Mouse (Mus musculus) G1E (cell line): ENCODE data around the gene Zfp867. TPM values are rescaled to one million over a fixed set of nuclear protein-coding genes. Genes with fewer than 3 reads are reported as not detected.
A peak's percentile ranks its signal among the peaks of the same experiment; 100 is the strongest.

Source experiments
- ATAC-seq: 2 replicates; pipeline ENCODE4 v1.8.0; 2016; ENCODE audit warnings: mild to moderate bottlenecking; ENCODE audit not compliant: insufficient number of reproducible peaks, poor library complexity, low FRiP score, severe bottlenecking; ENCODE audit errors: extremely low read depth
- DNase-seq: peaks from one replicate; pipeline ENCODE4 v3.0.0; 2012; ENCODE audit warnings: low spot score
- H3K27me3 ChIP-seq: 2 replicates; pipeline ENCODE4 v1.6.1; 2012; ENCODE audit warnings: mild to moderate bottlenecking, low read length, inconsistent platforms; ENCODE audit not compliant: insufficient read depth
- H3K36me3 ChIP-seq: replicated peaks from 2 replicates; pipeline ENCODE3; 2012; ENCODE audit warnings: mild to moderate bottlenecking, inconsistent platforms
- H3K4me1 ChIP-seq: 2 replicates; pipeline ENCODE4 v1.6.1; 2012; ENCODE audit warnings: low read depth, low read length, inconsistent platforms, mixed read lengths; ENCODE audit not compliant: insufficient read depth
- H3K4me3 ChIP-seq: 2 replicates; pipeline ENCODE4 v1.5.1; 2012; ENCODE audit warnings: low read depth, mild to moderate bottlenecking, inconsistent platforms, low read length, moderate library complexity, mixed read lengths
- H3K9me3 ChIP-seq: replicated peaks from 2 replicates; pipeline ENCODE4 v1.6.1; 2012; ENCODE audit warnings: inconsistent platforms
- CTCF ChIP-seq: IDR thresholded peaks from 2 replicates; pipeline ENCODE4 v1.5.1; 2012; ENCODE audit warnings: low read depth, low read length, inconsistent platforms, mixed read lengths
- GATA1 ChIP-seq: IDR thresholded peaks from 2 replicates; pipeline ENCODE4 v1.6.1; 2012; ENCODE audit warnings: borderline replicate concordance, low read length, inconsistent platforms, mixed read lengths
- GATA2 ChIP-seq: IDR thresholded peaks from 2 replicates; pipeline ENCODE4 v1.6.1; 2012; ENCODE audit warnings: low read depth, low read length, inconsistent platforms, borderline replicate concordance
- POLR2AphosphoS5 ChIP-seq: IDR thresholded peaks from 2 replicates; pipeline ENCODE4 v1.6.1; 2012; ENCODE audit warnings: low read depth, low read length, inconsistent platforms; ENCODE audit not compliant: insufficient replicate concordance
- TAL1 ChIP-seq: conservative IDR thresholded peaks from 2 replicates; pipeline ENCODE4 v1.6.1; 2012; ENCODE audit warnings: low read depth, low read length, inconsistent platforms, mixed read lengths
- polyA plus RNA-seq: library from polyadenylated mRNA; stranded (reverse); fragments of >175 nt; gene quantifications from 2 replicates; pipeline ENCODE4 v1.2.3, GENCODE M21; 2012
- total RNA-seq, 2 experiments: library from RNA; stranded (forward) in 1 of 2; stranded (reverse) in 1 of 2; fragments of 200-1000 nt in 1 of 2; fragments of >200 nt in 1 of 2; fragmentation: Nextera tagmentation in 1 of 2; gene quantifications; 2 replicates each; pipeline ENCODE4 v1.2.3; 2014 to 2017

The Zfp867 gene
- total and polyA plus RNA-seq, 3 experiments, result 0.07 to 4.5 (median 4.2) TPM

GRCm38 (mm10) chr11:59450230-59450771 lies 22.0 kb downstream of the Zfp867 start:
- TF ChIP-seq POLR2AphosphoS5, result no peak
- TF ChIP-seq CTCF, result no peak
- TF ChIP-seq TAL1, result no peak
- no peak for TF ChIP-seq GATA1
- no peak for TF ChIP-seq GATA2

GRCm38 (mm10) chr11:59449741-59450229 lies 22.5 kb downstream of the Zfp867 start, which contains the start of gene Jmjd4:
Gene Jmjd4 (plus strand): TSS chr11:59450045.
- Histone ChIP-seq H3K27me3 (no peaks in the 10 kb centered on the region), H3K36me3 (peaks cover 54% of the 10 kb centered on the region), H3K9me3 (no peaks in the 10 kb centered on the region), H3K4me3 (peak within 1 kb of the TSS; percentile 87), H3K4me1 (peaks cover 34% of the 10 kb centered on the region)
- TF ChIP-seq POLR2AphosphoS5 (no peak), GATA1 (no peak), CTCF (no peak), GATA2 (no peak)
- DNase-seq (peak; percentile 99), ATAC-seq (peak; percentile 71)

More at GRCm38 (mm10) chr11:59450230-59450771, 22.0 kb downstream of the Zfp867 start:
- Histone ChIP-seq H3K36me3 (peaks cover 59% of the 10 kb centered on the region), H3K9me3 (no peaks in the 10 kb centered on the region), H3K4me1 (peaks cover 34% of the 10 kb centered on the region), H3K27me3 (no peaks in the 10 kb centered on the region), H3K4me3 (peak overlapping the region; percentile 87)
- ATAC-seq (0 out of 2 replicates have a peak, but pooled peaks have one; percentile 42), DNase-seq (no peak)

- Histone ChIP-seq H3K27me3 (no peaks in the 10 kb centered on the region), H3K4me1 (peaks cover 3% of the 10 kb centered on the region; the same call in 1 of the 2 replicates), H3K36me3 (peaks cover 26% of the 10 kb centered on the region), H3K4me3 (no peak overlapping the region), H3K9me3 (peaks cover 4% of the 10 kb centered on the region; the same call in 1 of the 2 replicates)
- no peak for DNase-seq
- no peak for ATAC-seq
- TF ChIP-seq GATA1, result no peak
Measured at GRCm38 (mm10) chr11:59443102-59443501, 29.2 kb downstream of the Zfp867 start.

GRCm38 (mm10) chr11:59437954-59438353 lies 34.3 kb downstream of the Zfp867 start:
- TF ChIP-seq GATA2, result no peak
- TF ChIP-seq CTCF, result no peak
- TF ChIP-seq GATA1, result no peak
- TF ChIP-seq TAL1, result no peak
- TF ChIP-seq POLR2AphosphoS5, result no peak
- Histone ChIP-seq H3K36me3 (peaks cover 34% of the 10 kb centered on the region), H3K9me3 (peaks cover 9% of the 10 kb centered on the region), H3K4me3 (no peak overlapping the region), H3K4me1 (no peaks in the 10 kb centered on the region), H3K27me3 (no peaks in the 10 kb centered on the region)
- no peak for DNase-seq
- no peak for ATAC-seq

GRCm38 (mm10) chr11:59432261-59432660 lies 40.0 kb downstream of the Zfp867 start:
- H3K36me3 ChIP-seq, result peaks cover 48% of the 10 kb centered on the region
- no peaks in the 10 kb centered on the region for H3K27me3 ChIP-seq
- peaks cover 2% of the 10 kb centered on the region; the same call in 1 of the 2 replicates for H3K4me1 ChIP-seq
- ATAC-seq, result no peak
- TF ChIP-seq GATA1 (no peak), GATA2 (no peak), CTCF (no peak), TAL1 (no peak), POLR2AphosphoS5 (no peak)
- DNase-seq, result no peak
- H3K9me3 ChIP-seq, result peaks cover 8% of the 10 kb centered on the region
- no peak overlapping the region for H3K4me3 ChIP-seq

- DNase-seq, result no peak
- peaks cover 2% of the 10 kb centered on the region; the same call in 1 of the 2 replicates for H3K4me1 ChIP-seq
- H3K36me3 ChIP-seq, result peaks cover 64% of the 10 kb centered on the region
- H3K9me3 ChIP-seq, result no peaks in the 10 kb centered on the region
- ATAC-seq, result no peak
- H3K4me3 ChIP-seq, result no peak overlapping the region
- TF ChIP-seq CTCF (no peak), GATA2 (no peak), GATA1 (no peak), POLR2AphosphoS5 (no peak), TAL1 (no peak)
- H3K27me3 ChIP-seq, result no peaks in the 10 kb centered on the region
Measured at GRCm38 (mm10) chr11:59429959-59430358, 42.3 kb downstream of the Zfp867 start.
